Mouse (Mus musculus) gastrocnemius, adult 2 months (tissue): ENCODE data around the gene Kat2b. TPM values are rescaled to one million over a fixed set of nuclear protein-coding genes. Genes with fewer than 3 reads are reported as not detected.
"Not testable (repeated sequence)": the region's sequence is repeated elsewhere in the genome, so short reads cannot be mapped to it uniquely, and the experiment has no call there.

Source experiments
- DNase-seq: peaks from one replicate; pipeline ENCODE4 v3.0.0; 2022
- H3K27ac ChIP-seq: fragments of 200-600 bp; 2 replicates; pipeline ENCODE4 v1.8.1; 2022; ENCODE audit warnings: mild to moderate bottlenecking
- H3K4me3 ChIP-seq: fragments of 200-600 bp; 2 replicates; pipeline ENCODE4 v1.8.1; 2022; ENCODE audit warnings: mild to moderate bottlenecking, moderate library complexity
- CTCF ChIP-seq: fragments of 200-600 bp; IDR thresholded peaks from 2 replicates; pipeline ENCODE4 v1.8.1; 2022; ENCODE audit warnings: antibody characterized with exemption, mild to moderate bottlenecking, moderate library complexity
- intact Hi-C: fragments of 180-260 bp; cut with DNase I; formaldehyde crosslinking; loops from one replicate; pipeline ENCODE4 v1.15.1; 2025
- total RNA-seq, 2 experiments: library from RNA; stranded (reverse); gene quantifications; 2 replicates each; pipeline ENCODE4 v1.2.3; 2021

The Kat2b gene
- total RNA-seq, 2 experiments from 2014 or later: 65.7 to 70.4 TPM

DNA sequence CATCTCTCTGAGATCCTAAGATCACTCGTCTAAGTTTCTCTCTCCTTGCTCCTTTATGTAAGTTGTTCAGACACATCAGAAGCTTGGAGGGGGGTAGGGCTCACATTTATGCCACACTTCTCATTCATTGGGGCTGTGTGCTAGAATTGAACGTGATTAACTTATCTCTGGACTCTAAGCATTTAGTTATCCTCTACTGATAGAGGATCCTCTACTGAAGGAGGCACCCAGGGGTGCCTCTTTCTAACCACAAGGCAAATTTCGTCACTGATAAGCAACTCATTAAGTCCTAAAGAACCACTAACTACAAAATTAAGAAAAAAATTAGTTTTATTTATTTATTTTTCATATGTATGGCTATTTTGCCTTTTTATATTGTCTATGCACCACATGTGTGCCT lies 55.5 kb downstream of the Kat2b start:
- Histone ChIP-seq H3K4me3 (no peak overlapping the region), H3K27ac (no peak overlapping the region)
- no peak for DNase-seq
- TF ChIP-seq CTCF: no peak
- intact Hi-C loops: loop anchor here (5.0 kb wide), 1 partner anchor 55 kb away; the partner anchor contains the start of gene Kat2b

DNA sequence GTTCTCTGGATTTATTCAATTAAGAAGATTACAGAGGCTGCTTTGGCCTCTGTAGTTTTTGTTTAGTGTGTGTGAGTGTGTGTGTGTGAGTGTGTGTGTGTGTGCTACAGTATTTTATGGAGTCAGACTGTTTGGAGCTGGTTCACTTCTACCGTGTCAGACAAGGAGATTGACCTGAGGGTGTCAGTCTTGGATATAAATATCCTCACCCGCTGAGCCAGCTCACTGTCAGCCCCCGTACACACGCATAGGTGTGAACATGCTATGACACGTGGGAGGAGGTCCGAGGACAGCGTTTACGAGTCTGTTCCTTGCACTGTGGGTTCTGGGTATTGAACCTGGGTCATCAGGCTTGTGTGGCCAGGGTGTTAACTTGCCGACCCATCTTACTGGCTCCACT lies 57.1 kb downstream of the Kat2b start:
- DNase-seq: no peak
- TF ChIP-seq CTCF: no peak
- no peak overlapping the region for H3K4me3 ChIP-seq
- H3K27ac ChIP-seq: no peak overlapping the region
- intact Hi-C loops: loop anchor here (5.0 kb wide), 1 partner anchor 56 kb away; the partner anchor contains the start of gene Kat2b

DNA sequence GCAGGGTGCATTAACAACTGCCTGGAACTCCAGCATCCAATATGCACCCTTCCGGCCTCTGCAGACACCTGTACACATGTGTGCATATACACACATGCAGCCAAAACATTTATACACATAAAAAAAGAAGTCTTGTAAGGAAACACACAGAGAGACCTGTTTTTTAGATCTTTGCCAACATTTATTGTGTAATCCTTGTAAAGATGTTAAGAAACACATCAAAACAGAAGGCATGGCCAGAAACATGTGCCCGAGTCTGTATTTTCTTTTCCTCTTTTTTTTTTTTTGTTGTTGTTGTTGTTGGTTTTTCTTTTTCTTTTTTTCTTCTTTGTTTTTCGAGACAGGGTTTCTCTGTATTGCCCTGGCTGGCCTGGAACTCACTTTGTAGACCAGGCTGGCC lies 59.5 kb downstream of the Kat2b start:
- TF ChIP-seq CTCF: no peak
- no peak overlapping the region for H3K4me3 ChIP-seq
- intact Hi-C loops: no loop called here

DNA sequence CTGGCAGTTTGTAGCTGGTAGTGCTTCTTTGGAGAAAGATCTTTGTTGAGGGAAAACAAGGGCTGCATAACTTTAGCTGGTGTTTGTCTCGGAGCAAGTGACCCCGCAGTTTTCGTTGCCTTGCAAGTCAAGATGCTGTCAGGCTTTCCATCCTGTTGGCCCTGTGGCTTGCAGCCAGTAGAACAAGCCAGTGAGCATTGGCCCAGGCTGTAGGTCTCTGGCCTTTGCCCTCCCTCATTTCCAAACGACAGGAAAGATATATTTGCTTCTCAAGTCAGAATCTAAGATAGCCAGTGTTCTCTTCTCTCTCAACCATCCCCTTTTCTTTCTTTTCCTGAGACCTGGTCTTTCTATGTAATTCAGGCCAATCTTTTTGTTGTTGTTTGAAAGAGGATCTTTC lies 60.8 kb downstream of the Kat2b start:
- no peak for TF ChIP-seq CTCF
- H3K27ac ChIP-seq: peak overlapping the region; percentile 24; the same call in 1 of the 2 replicates
- intact Hi-C loops: no loop called here
- peak; percentile 41 for DNase-seq
- no peak overlapping the region for H3K4me3 ChIP-seq

More for the DNA sequence above, 59.5 kb downstream of the Kat2b start:
- DNase-seq: no peak
- no peak overlapping the region for H3K27ac ChIP-seq

DNA sequence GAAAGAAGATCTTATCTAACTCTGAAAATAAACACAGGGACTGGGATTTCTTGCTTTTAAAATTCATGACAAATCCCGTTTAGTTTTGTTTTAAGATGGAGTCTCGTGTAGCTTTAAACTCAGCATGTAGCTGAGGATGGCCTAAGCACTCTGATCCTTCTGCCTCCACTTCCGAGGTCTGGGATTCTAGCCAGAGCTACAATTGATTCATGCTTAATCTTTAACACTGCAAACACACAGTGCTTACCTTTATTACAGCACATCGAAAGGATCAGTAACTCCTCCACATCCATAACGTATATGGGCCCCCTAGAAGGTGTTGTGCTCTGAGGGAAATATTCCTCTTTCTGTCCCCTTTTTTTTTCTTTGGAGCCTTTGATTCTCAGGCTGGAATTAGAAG lies 61.5 kb downstream of the Kat2b start:
- DNase-seq: no peak
- no peak overlapping the region for H3K4me3 ChIP-seq
- intact Hi-C loops: no loop called here
- no peak overlapping the region for H3K27ac ChIP-seq
- TF ChIP-seq CTCF: no peak

DNA sequence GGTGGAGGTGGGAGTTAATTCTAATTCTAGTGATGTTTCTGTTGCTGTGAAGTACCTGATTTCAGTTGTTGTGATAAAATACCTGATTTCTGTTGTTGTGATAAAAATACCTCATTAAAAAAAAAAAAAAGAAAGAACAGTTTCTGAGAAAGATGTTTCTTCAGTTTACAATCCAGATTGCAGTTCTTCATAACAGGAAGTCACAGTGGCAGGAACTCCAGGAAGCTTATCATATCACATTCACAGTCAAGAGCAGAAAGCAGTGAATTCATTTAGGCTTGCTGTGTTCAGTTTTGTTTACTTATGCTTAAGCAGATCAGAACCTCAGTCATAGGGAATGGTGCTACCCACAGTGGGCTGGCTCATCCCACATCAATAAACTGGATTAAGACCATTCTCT lies 64.7 kb downstream of the Kat2b start:
- no peak for DNase-seq
- H3K4me3 ChIP-seq: no peak overlapping the region
- TF ChIP-seq CTCF: no peak
- intact Hi-C loops: no loop called here
- H3K27ac ChIP-seq: no peak overlapping the region

DNA sequence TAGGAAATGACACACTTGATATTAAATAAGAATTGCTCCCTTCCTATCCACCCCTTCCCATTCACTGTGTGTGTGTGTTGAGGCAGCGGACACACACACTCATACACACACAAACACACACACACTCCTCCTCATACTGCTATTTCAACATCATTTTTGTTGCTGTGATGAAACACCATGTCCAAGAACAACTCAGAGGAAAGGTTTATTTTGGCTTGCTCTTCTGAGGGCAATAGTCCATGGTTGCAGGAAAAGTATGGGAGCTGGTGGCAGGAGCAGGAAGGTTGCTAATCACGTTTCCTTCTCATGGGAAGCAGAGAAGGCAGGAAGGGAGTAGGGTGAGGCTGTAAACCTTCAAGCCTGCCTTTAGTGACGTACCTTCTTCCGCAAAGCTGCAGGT lies 76.7 kb downstream of the Kat2b start:
- Histone ChIP-seq H3K27ac (no peak overlapping the region), H3K4me3 (no peak overlapping the region)
- no peak for DNase-seq
- TF ChIP-seq CTCF: no peak
- intact Hi-C loops: no loop called here

DNA sequence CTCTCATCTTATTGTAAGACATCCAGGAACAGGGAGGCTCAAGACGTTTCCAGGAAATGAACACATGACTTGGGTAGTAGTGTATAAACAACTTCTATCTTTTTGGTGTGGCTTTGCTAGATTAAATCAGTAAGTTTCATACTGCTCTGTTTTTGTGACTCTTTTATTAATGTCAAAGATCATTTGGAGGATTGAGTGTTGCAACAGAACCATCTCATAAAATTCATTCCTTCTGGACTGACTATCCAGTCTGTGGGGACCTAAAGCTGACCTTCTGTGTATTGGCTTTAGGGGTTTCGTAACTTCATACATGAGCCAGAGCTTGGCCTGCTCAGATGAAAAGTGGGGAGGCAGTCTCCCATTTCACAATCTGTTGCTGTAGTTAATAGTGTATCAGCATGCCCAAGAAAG lies 83.6 kb downstream of the Kat2b start:
- intact Hi-C loops: no loop called here
- TF ChIP-seq CTCF: no peak
- peak; percentile 20 for DNase-seq
- peak overlapping the region; percentile 66 for H3K27ac ChIP-seq
- H3K4me3 ChIP-seq: no peak overlapping the region

DNA sequence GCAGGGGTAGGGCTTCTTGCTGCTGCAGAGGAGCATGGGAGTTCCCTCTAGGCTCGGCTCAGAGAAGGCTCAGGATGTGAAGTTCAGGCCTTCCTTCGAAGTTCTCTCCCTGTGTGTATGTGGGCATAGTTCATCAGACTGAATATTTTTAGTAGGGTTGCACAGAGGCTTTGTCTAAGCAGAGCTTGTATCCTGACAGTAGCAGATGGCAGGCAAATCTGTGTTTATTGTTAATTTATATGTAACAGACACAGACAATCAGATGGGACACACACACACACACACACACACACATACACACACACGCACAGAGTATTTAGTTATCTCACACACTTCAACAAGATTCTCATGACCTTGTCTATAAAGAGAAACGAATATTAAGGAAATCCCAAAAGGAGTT lies 87.9 kb downstream of the Kat2b start:
- intact Hi-C loops: no loop called here
- DNase-seq: no peak
- no peak for TF ChIP-seq CTCF
- no peak overlapping the region for H3K4me3 ChIP-seq
- H3K27ac ChIP-seq: no peak overlapping the region

DNA sequence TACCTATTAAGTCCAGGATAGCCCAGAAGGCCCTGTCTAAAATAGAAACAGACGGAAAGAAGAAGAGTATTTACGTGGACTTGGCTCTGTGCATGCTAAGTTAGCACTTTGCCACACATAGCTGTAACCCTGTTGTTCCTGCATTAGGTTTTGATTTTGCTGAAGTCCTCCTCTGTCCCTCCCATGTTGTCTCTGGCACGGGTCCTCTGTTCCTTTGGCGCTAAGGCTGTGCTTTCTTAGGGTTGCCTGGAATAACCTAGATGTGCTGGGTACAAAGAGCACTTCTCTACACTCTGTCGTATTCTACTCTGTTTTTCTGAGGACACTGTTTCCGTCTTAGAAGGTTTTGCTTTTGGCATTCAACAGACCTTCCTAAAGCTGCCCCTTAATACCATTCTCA lies 88.4 kb downstream of the Kat2b start:
- Histone ChIP-seq H3K4me3 (no peak overlapping the region), H3K27ac (no peak overlapping the region)
- TF ChIP-seq CTCF: no peak
- intact Hi-C loops: no loop called here
- peak; percentile 45 for DNase-seq

DNA sequence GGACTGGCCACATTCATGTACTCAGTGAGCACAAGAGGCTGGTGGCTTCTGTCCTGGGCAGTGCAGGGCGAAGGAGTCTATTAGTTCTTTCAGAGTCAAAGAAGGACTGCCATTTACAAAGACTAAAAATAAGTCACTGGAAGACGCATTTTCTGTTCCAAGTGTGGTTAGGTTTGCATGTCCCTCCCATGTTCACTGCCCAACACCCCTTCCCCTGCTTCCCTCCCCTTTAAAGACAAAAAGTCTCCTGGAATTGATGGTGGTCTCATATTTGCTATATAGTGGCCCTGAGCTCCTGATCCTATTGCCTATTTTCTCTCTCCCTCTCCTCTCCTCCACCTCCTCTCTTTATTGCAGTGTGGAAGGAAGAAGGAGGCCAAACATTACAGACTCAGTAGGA lies 89.3 kb downstream of the Kat2b start:
- DNase-seq: no peak
- no peak overlapping the region for H3K4me3 ChIP-seq
- intact Hi-C loops: no loop called here
- H3K27ac ChIP-seq: no peak overlapping the region
- no peak for TF ChIP-seq CTCF

DNA sequence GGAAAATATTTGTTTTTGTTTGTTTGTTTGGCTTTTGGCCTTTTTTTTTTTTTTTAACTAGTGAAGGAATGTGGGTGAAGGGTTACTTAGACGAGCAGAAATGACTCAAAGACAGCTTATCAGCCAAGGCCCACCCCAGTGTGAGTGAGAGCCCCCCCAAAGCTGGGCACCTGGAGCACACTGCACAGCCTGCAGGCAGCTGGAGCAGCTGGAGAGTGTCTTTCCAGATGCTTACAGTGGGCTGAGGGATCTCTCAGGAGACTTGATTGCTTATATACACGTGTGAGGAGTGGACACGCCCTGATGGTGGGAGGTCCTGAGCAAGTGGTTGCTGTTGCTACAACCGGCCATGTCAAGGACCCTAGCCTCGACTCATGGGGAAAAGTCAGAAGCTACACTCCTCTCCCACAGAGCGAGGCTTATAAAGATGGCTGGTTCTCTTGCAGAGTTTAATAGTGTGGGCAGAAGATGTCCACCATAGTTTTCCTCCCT lies 89.8 kb downstream of the Kat2b start:
- no peak for TF ChIP-seq CTCF
- intact Hi-C loops: no loop called here
- Histone ChIP-seq H3K4me3 (no peak overlapping the region), H3K27ac (no peak overlapping the region)
- no peak for DNase-seq

DNA sequence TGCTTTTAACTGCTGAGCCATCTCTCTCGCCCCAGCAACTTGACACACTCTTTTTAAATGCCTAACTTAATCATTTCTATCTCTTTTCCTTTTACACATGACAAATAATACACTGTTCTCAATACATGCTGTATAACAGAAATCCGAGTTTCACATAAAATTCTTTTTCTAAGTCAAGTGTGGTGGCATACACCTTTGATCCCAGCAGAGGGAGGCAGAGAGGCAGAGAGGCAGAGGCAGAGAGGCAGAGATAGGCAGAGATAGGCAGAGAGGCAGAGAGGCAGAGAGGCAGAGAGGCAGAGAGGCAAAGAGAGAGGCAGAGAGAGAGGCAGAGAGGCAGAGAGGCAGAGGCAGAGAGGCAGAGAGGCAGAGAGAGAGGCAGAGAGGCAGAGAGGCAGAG lies 90.7 kb downstream of the Kat2b start:
- H3K27ac ChIP-seq, H3K4me3 ChIP-seq, intact Hi-C loops, DNase-seq: not testable (repeated sequence)
- TF ChIP-seq CTCF: peak; percentile 47

DNA sequence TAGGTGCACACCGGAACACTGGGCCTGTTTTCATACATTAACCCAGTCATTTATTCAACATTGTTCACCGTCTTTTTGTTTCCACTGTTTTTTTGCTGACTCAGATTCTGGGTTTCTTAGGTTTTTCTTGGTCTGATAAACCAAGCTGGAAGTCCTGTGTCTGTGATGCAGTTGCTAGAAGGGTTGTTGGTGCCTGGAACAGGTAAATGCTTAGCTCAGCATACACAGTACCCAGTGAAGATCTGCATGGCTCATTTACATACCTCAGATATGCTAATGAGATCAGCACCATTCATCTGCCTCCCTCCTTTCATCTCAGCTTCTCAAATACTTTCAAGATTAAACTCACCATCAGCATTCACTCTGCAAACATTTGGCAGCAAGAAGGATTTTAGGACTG lies 92.0 kb downstream of the Kat2b start:
- intact Hi-C loops: no loop called here
- Histone ChIP-seq H3K27ac (no peak overlapping the region), H3K4me3 (no peak overlapping the region)
- no peak for DNase-seq
- no peak for TF ChIP-seq CTCF
